Mouse (Mus musculus): ENCODE measurements around the gene Grk2.

Gene Grk2

DNA sequence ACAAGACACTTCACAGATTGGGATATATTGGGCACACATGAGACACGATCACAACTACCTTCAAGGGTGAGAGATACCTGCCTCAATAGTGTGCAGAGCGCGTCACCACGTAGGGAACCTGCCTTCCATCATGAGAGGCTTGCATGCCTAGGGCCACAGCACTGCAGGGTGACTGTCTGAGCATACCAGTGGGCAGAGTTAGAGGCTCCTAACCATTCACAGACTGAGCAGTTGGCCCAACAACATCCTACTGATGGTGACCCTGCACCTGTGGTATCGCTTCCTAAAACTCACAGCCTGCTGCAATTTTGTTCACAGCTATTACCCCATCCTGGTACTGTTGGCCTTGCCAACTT lies 2.4 kb downstream of the Grk2 start:
- in situ Hi-C loops (cut with MboI, MseI) = no loop called here

DNA sequence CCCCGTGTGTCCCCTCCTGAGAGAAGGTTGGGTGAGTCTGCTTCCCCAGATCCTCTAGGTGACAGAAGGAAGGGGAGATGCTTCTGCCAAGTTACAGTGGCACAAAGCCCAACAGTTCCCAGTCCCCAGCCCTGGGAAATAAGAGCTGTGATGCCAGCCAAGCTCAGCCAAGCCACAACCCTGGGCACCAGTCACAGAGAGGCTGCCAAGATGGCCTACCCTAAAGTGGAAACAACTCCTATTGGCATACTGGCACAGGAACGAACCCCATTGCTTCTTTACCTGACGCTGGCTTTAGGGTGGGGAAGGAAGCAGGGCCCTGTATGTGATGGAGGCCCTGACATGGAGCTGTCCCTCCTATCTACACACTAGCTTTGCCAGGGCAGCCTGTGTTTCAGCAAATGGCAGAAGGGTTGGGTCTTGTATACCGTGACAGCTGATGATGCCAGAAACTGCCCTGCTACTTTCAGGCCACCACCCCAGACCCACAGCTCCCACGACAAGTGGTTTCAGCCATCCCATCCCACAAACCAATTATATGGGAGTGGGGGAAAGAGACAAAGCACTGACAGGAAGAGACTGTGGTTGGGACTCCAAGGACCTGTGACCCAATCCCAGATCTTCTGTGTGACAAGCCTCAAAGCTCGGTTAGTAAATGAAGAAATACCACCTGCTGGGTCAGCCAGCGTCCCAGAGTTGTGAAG lies 2.9 kb downstream of the Grk2 start:
- in situ Hi-C loops (cut with MboI, MseI) = no loop called here

DNA sequence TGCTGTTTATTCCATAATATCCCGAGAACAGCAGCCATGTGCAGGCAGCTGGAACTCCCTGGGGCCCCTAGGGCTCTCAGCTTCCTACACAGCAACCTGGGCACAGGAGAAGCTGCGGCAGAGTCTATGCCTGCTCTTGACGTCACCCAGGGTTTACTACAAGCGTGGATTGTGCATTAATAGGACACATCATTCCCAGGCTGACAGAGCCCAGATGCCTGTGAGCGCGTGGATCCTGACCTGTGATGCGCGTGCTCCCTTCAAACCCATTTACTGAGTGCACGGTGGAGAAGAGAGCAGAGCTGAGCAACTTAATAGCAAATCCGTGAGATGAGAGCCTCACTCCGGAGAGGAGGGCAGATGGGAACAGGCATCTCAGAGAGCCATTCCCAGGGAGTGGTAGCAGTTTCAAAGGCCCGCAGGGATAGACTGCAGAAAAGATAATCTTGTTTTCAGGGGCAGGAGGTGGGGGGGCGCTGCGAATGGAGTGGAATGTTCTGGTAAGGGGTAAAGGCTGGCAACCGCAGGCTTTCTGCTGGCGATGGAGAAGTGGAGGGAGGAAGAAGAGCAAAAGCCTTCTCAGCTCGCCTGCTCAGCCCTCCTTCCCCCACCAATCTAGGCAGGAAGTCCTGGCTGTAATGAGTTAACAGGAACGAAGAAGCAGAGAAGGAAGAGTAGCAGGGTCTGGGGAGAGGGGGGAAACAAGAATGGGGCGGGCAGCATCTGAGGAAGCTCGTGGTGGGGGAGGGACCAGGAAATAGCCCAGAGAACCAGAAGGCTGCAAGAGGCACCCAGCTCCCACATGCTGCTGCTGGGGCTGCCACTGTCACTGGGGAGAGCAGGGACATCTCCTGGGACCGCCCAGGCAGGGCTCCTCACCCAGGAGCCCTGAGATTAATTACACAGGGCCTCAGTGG lies 4.0 kb downstream of the Grk2 start:
- in situ Hi-C loops (cut with MboI, MseI) = no loop called here

DNA sequence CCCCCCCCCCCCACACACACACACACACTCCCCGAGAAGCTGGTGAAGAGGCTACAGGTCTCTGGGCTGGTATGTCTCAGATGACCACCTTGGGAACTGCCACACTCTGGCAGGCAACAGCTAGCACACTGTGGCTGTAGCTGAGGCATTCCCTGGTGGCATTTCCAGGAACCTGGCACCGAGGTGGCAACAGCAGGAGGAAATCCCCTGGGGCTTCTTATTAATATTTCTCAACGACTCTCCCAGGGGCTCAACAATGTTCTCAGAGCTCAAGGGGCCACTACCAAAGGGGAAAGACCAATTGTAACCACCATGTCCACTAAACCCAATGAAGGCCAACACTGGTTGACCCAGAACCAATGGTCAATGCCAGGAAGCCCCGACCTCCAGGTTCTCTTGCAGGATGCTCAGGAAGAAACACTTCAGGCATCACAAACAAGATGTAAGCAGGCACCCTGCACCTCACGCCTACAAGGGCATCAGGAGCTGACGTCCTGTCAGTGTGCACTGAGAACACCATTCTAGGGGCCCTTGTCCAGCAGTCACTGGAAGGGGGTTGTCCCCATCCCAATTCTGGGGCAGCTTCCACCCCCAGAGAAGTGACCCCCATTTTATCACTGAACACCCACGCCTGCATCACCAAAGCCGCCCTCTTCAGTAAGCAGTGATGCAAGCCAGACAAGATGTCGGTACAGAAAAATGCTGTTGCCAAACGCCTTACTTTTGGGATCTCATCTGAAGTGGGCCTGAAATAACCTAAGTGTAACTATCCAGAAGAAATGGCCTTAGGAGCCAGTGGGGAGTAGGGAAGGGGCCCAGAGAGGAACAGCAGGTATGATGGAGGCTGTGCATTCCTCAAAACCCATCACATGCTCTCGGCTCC lies 4.9 kb downstream of the Grk2 start:
- in situ Hi-C loops (cut with MboI, MseI) = no loop called here

DNA sequence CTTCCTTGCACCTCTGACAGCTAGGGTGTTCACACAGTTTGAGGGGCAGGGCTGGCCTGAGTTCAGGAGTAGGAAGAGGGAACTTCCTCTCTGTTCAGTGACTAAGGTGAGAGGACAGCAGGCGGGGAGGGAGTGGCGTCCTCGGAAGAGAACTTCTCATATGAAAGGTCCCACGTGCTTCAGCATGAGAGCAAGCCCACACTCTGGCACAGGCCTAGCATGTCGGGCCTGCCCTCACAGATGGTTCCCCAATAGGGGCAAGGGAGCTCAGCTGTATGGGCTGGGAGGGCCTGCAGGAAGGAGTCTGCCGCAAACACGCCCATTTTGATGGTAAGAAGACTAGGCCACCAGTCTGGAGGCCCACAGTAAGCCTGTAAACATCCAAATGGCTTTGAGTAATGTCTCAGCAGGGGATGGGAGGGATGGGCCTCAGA lies 5.7 kb downstream of the Grk2 start:
- in situ Hi-C loops (cut with MboI, MseI) = no loop called here

DNA sequence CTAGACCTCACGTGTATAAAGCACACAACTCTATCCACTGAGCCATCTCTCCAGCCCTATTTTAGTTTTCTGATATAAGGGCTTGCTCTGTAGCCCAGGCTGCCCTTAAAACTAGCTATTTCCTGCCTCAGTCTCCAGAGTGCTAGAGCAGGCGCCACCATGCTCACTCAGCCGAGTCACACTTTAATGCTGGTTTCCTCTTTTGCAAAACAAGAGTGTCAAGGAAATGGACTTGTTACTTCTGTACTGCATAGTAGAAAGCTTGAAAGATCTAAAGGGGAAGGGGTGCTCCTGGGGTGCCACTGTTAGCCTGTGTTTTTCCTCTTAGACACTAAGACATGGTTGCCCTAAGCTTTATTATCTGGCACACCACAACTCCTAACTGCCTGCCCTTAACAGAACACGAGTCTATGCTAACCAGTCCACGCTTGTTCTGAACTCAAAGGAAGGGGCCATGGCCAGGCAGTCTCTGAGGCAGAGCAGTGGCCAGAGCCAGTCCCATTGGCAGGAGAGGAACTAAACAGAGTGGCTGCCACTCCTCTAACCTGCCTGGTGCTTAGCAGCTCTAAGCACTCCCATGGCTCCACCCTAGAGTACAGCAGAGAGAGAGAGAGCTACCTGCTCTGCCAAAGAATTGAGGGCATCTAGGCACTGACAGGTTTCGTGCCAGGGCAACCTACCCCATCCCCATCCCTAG lies 6.3 kb downstream of the Grk2 start:
- in situ Hi-C loops (cut with MboI, MseI) = no loop called here

DNA sequence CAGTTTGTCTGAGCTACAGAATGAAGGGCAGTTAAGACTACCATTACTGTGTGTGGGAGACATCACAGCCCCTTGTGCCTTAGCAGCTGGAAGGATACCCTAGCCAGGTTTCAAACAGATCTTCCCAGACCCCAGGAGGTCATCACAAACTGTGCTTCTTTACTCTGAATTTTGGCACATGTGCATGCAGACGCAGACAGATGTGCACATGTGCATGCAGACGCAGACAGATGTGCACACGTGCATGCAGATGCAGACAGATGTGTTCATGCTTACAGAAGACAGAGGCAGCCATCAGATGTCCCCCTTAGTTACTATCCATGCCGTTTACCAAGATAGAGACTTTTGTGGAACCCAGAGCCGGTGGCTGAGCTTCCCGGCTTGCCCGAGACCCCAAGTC lies 6.9 kb downstream of the Grk2 start:
- in situ Hi-C loops (cut with MboI, MseI) = no loop called here

DNA sequence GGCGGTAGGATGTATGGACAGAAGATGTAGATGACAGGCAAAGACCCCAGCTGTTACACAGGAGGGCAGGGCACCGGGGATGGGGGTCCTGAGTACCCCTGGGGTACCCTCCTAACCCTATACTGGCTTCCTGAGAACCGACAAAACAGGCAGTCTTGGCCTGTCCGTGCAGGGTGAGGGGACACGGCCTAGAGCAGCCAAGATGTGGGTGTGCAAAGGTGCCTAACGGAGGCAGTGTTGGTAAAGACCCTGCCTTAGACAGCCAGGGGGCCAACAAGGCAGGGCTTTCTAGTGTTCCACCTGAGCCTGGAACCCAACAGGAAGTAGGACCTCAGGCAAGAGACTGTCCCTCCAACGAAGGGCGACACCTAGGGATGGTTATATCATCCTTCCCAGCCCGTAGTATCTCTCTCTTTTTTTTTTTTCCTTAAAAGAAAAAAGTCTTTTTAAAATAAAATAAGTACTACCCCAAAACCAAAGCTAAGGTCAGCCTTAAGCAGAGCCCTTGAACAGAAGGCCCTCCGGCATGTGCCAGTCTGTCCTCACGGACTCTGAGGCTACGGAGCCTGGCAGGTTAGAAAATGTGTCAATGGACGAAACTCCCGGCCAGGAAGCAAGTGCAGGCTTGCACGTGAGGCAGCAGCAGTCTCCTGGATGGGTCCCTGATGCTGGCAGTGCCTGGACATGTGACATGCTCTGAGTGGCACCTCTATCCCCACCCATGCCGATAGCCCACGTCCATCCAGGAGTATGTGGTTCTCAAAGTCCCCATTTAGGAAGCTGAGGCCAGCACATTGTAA lies 7.5 kb downstream of the Grk2 start:
- in situ Hi-C loops (cut with MboI, MseI) = no loop called here

DNA sequence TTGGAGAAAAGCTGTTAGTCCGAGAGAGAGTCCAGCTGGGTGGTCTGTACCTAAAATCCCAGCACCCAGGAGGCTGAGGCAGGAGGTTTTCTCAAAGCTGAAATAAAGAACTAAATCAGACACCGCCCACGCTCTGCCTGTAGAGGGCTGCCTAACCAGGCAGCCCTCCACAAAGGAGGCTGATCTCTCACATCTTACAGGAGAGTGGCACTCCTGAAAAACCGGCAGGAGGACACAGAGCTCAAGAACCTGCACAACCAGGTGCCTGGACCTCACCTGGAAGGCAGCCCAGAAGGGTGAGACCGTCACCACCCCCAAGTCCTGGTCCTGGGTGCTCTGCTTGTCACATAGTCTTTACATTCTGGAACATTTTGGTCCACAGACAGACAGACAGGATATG lies 8.2 kb downstream of the Grk2 start:
- in situ Hi-C loops (cut with MboI, MseI) = no loop called here

DNA sequence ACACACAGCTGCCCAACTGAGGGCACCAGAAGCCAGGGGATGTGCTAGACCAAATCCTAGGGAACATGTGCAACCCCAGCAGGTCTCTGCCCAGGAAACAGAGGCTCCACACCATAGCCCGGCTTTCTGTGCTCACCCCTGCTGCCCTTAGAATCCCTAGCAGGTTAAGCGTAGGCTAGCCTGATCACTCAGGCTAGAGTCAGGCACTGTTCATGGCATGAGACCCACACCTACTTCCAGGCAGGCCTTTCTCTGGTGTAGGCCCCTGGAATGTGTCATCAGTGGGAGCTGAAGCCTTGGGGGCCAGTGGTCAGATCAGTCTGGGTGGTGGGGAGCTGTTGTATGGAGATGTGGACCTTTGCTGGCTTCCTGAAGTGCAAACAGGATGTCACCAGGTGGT lies 9.4 kb downstream of the Grk2 start:
- in situ Hi-C loops (cut with MboI, MseI) = no loop called here

DNA sequence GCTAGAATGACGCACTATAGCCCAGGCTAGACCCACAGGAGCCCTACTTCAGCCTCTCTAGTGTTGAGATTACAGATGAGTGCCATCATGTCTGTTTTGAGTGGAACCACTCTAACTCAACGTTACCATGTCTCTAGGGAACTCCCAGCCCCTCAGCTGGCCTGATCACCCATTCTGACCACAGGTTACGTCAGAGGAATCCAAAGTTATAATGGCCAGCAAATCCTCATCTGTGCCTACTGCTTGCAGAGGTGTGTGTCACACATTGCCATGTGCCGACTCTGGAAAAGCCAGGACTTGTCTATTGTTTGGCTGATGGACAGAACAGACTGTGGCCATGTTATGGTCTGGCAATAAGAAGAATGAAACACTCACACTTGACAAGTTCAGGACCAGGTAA lies 10.6 kb downstream of the Grk2 start:
- in situ Hi-C loops (cut with MboI, MseI) = no loop called here

DNA sequence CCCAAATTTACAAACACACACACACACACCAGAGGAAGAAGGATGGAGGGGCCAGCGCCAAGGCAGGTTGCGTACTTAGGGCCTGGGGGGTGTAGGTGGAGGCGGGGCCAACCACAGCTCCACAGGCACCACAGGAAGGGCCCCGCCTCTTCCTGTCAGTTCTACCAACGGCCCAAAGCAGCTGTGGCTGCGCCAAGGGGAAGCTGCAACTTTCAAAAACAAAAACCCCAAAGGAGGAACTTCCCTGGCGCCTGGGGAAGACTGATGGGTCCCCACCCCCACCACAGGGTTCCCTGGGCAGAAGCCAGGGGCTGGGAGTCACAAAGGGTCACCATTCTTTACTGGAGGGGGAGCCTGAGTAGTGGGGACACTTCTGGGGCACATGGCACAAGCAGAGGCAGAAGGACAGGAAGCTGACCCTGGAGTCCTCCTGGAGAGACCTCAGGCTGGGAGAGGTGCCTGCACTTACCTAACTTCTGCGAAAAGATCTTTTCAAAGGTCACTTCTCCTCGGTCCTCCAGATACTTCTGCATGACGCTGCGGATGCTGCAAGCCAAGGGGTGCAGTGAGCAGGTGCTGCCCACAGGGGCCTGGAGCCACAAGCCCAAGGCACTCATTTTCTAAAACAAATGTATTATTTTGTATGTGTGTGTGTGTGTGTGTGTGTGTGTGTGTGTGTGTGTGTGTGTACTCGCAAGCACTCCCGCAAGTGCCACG lies 11.5 kb downstream of the Grk2 start:
- in situ Hi-C loops (cut with MboI, MseI) = no loop called here

DNA sequence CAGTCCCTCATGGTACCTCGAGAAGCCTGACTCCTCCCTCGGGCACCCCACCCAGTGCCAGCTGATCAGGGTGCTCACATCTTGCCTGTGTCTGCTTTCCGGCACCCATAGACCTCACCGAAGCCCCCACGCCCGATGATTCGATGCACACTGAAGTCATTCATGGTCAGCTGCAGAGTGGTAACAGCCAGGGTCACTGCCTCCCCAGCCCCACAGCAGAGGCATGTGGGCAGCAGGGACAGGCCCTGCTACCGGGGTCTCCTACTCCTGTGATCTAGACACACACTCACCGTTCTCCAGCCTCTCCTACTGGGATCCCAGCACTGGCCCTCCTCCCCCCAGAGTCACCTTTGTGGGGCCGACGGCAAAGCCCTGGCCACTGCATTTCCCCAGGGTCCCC lies 14.9 kb downstream of the Grk2 start:
- in situ Hi-C loops (cut with MboI, MseI) = no loop called here

DNA sequence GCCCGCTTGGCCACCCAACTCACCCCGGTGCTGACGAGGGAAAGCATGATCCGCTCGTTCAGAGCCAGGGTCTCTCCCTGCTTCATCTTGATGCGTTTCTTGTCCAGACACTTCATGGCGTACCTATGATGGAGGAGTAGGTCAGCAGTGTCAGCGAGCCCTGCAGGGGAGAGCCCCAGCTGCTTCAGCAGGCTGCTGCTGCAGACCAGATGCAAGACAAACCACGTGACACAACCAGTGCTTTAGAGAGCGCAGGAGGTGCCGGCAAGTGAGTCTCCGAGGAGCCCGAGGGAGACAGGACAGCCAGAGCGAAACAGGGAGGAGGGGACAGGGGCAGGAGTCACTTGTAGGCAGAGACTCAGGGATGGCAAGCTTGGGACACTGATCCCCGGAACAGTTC lies 15.3 kb downstream of the Grk2 start:
- in situ Hi-C loops (cut with MboI, MseI) = no loop called here

DNA sequence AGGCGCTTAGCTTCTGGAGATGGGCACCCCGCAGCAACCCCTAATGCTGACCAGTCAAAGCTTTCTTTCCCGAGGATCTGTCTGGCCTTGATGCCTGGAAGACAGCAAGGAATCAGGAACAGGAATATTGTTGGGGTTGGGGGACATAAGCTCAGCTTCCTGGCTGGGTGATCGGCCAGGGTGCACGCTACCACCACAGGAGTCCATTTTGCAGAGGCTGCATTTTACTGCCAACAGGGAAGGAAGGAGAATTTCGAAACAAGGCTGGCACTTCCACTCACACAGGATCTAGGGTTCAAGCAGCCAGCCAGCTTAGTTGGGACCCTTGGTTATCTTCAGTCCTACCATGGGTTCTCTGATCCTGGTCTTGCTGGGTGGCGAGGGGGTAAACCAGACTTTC lies 22.4 kb downstream of the Grk2 start:
- in situ Hi-C loops (cut with MboI, MseI) = no loop called here

DNA sequence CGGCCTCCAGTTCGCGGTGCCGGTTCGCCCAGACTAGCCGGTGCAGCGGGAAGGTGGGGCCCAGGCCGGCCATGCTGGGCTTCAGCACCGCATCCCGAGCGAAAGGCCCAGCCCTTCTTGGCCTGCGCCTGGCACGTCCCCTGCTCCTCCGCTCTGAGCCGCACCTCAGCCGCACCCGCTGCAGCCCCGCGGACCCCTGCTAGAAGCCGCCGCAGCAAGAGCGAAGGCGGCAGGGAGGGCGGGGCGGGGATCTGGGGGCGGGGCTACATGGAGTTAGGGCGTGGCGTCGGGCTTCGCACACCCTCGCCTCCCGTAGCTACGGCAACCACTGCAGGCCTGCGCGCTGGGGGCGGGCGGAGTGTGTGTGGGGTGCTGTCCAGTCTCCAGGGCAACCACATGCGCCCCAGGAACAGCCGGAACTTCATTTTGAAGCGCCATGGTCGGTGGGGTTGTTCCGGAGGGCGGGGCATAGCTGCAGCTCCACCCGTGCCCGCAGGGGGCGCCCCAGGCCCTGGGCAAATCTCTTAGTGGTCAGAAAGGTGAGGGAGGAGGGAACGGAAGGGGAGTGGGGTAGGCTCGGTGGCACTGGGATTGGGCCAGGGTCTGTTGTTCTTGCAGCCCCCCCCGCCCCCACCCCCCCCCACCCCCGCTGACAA lies 23.0 kb downstream of the Grk2 start, which contains the start of gene Ankrd13d:
TSS of gene Ankrd13d (minus strand) at position 240 of the 656 bp plus-strand sequence.
- in situ Hi-C loops (cut with MboI, MseI) = no loop called here

DNA sequence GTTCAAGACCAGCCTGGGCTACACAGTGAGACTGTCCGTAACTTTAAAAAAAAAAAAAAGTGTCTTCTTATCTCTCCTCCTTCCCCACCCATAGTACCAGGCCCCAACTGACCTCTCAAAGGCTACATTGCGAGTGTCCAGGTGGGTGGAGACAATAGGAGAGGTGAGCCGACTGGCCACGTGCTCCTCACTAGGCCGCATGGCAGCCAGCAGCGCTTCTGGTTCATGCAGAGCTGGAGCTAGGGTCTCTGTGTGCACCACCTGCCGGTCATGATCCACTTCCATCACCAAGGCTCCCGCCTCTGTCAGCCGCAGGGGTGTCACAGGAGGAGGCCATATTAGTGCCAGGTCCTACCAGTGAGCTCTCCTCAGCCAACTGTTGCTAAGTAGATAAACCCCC lies 25.6 kb downstream of the Grk2 start:
- in situ Hi-C loops (cut with MboI, MseI) = no loop called here

DNA sequence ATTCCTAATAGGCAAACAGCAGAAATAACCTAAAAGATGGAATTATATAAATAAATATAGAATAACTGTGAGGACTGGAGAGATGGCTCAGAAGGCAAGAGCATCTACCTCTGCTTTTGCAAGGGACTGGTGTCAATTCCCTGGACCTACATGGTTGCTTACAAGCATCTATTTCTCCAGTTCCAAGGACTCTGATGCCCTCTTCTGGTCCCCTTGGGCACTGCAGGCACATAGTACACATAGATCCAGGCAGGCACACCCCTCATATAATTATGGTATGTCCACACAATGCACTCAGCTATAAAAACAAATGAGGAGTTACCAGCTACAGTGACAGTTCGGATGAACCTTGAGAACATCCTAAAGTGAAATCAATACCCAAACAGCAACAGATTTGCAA lies 26.5 kb downstream of the Grk2 start:
- in situ Hi-C loops (cut with MboI, MseI) = no loop called here

DNA sequence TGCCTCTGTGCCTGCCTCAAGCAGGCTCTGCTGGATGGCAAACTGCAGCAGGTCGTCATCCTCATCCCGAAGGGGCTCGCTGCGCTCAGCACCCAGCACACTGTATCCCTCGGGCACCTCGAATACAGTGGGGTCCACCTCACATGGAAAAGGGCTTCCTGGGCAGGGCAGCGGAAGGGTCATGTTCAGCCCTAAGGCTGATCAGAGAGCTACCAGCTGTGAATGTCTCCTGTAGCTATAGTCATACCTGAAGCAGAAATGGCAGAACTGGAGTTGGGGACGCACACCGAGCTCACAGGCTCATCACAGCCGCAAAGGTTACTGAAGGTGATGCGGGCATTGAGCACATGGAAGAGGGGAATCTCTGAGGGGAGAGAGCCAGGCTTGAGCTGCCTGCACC lies 35.0 kb downstream of the Grk2 start:
- in situ Hi-C loops (cut with MboI, MseI) = no loop called here

DNA sequence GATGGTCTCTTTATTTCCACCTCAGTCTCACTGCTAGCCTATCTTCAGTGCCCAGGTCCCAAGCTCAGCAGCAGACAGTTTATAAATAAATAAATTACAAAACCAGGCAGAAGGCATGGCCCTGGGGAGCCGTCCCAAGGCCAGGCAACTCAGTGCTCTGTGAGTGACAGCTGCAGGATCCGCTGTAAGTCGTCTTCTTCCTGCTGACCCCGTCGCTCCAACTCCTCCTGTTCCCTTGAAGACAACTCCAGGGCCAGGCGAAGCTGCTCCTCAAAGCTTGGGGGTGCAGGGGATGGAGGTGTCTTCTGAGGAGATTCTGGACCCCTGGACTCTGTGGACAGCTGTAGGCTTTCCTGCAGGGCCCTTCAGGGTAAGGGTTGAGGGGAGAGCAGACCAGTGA lies 35.8 kb downstream of the Grk2 start:
- in situ Hi-C loops (cut with MboI, MseI) = no loop called here
